Mouse (Mus musculus) naive thymus-derived CD4-positive, alpha-beta T cell, adult 2 months (primary cell): ENCODE measurements around the gene Map4k3.
A peak's percentile ranks its signal among the peaks of the same experiment; 100 is the strongest.
"Not testable (repeated sequence)": the region's sequence is repeated elsewhere in the genome, so short reads cannot be mapped to it uniquely, and the experiment has no call there.

Source experiments
- DNase-seq: peaks from one replicate; pipeline ENCODE4 v3.0.0-alpha.2; 2011; ENCODE audit warnings: low read depth

Map4k3 gene

GRCm38 (mm10) chr17:80632354-80632753 lies 95.9 kb downstream of the Map4k3 start:
- no peak for DNase-seq

- no peak for DNase-seq
Observed at GRCm38 (mm10) chr17:80631028-80631427, 97.3 kb downstream of the Map4k3 start.

- no peak for DNase-seq
Observed at GRCm38 (mm10) chr17:80624979-80625378, 103.3 kb downstream of the Map4k3 start.

GRCm38 (mm10) chr17:80621691-80622090 lies 106.6 kb downstream of the Map4k3 start:
- no peak for DNase-seq

GRCm38 (mm10) chr17:80620786-80621423 lies 107.4 kb downstream of the Map4k3 start:
- peak; percentile 73 for DNase-seq

- DNase-seq, result no peak
Observed at GRCm38 (mm10) chr17:80619556-80619955, 108.7 kb downstream of the Map4k3 start.

GRCm38 (mm10) chr17:80618890-80619289 lies 109.4 kb downstream of the Map4k3 start:
- DNase-seq, result no peak

GRCm38 (mm10) chr17:80603806-80604205 lies 124.5 kb downstream of the Map4k3 start:
- DNase-seq, result no peak

GRCm38 (mm10) chr17:80603079-80603625 lies 125.1 kb downstream of the Map4k3 start:
- no peak for DNase-seq

GRCm38 (mm10) chr17:80601371-80601770 lies 126.9 kb downstream of the Map4k3 start:
- peak; percentile 36 for DNase-seq

GRCm38 (mm10) chr17:80583051-80583450 lies 145.2 kb downstream of the Map4k3 start:
- DNase-seq, result no peak

- DNase-seq, result no peak
Observed at GRCm38 (mm10) chr17:80579901-80580300, 148.4 kb downstream of the Map4k3 start.

- no peak for DNase-seq
Observed at GRCm38 (mm10) chr17:80579089-80579488, 149.2 kb downstream of the Map4k3 start.

GRCm38 (mm10) chr17:80578041-80578440 lies 150.2 kb downstream of the Map4k3 start:
- DNase-seq, result no peak

GRCm38 (mm10) chr17:80577639-80578038 lies 150.6 kb downstream of the Map4k3 start, which contains the start of gene Cdkl4:
TSS of gene Cdkl4 (minus strand) at chr17:80577813.
- no peak for DNase-seq

GRCm38 (mm10) chr17:80577214-80577613 lies 151.1 kb downstream of the Map4k3 start:
- DNase-seq, result no peak

GRCm38 (mm10) chr17:80575008-80575407 lies 153.3 kb downstream of the Map4k3 start:
- no peak for DNase-seq

GRCm38 (mm10) chr17:80574471-80574965 lies 153.8 kb downstream of the Map4k3 start:
- no peak for DNase-seq

GRCm38 (mm10) chr17:80572187-80572935 lies 155.9 kb downstream of the Map4k3 start:
- no peak for DNase-seq

- no peak for DNase-seq
Observed at GRCm38 (mm10) chr17:80571460-80571859, 156.8 kb downstream of the Map4k3 start.

- DNase-seq, result not testable (repeated sequence)
Observed at GRCm38 (mm10) chr17:80569718-80570117, 158.6 kb downstream of the Map4k3 start.

GRCm38 (mm10) chr17:80568842-80569601 lies 159.3 kb downstream of the Map4k3 start:
- no peak for DNase-seq
